Mouse (Mus musculus) T-helper 2 cell (primary cell): ENCODE measurements at regions not wholly inside any gene's neighbourhood (a gene's known extent, or its start where the extent isn't known, plus 50 kb on each side); places are given as distances from the start of the nearest gene placed in this dataset.

ENCODE experiments used
- in situ Hi-C: fragments of 300-600 bp; cut with MboI, MseI; formaldehyde crosslinking; loops from one replicate; pipeline ENCODE4 v1.15.1; 2025; ENCODE audit warnings: high pct_unique_total_duplicates

- in situ Hi-C loops: no loop called here
Observed at GRCm38 (mm10) chr1:73457261-73457660, 441.6 kb upstream of the Tnp1 start.

GRCm38 (mm10) chr1:73456359-73457062, 440.8 kb upstream of the Tnp1 start:
- in situ Hi-C loops: no loop called here

- in situ Hi-C loops: no loop called here
Observed at GRCm38 (mm10) chr1:73444216-73444890, 428.6 kb upstream of the Tnp1 start.

DNA sequence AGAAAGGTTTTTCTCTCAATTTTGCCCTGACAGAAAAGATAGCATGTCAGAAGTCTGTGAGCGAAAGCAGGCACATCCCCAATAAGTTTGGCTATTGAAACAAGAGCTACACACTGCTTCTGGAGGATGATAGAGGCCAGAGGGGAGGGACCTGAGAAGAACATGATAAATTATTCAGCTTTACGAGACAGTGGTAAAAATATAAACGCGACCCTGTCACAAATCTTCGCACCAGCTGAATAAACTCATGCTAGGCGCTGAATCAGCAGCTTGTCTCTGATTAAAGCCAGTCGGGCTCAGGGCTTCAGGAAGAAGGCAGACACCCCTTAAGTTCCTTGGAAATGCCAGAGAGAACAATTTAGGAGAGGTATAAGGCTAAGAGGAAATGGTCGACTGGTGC, 422.7 kb upstream of the Tnp1 start:
- in situ Hi-C loops: no loop called here

- in situ Hi-C loops: no loop called here
Observed at GRCm38 (mm10) chr1:73428101-73428500, 412.4 kb upstream of the Tnp1 start.

- in situ Hi-C loops: no loop called here
Observed at GRCm38 (mm10) chr1:73425049-73425448, 409.3 kb upstream of the Tnp1 start.

DNA sequence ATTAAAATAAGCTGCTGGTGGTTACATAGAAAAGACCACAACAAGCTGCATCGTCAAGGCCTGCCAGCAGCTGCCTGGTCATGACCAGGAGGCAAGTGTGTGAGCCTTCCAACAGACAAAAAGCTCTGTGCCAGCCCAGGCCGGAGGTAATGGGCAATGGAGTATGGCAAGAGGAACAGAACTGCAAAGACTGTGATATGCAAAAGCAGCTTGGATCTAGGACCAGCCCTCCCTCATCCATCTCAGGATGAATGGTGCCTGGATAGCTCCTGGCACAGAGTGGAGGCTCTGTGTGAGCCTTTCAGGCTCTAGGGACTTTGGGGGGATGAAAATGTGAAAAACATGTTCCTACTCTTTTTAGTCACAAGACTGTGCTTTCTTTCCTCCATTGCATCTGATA, 402.5 kb upstream of the Tnp1 start:
- in situ Hi-C loops: no loop called here

GRCm38 (mm10) chr1:73411452-73411851, 395.7 kb upstream of the Tnp1 start:
- in situ Hi-C loops: no loop called here

DNA sequence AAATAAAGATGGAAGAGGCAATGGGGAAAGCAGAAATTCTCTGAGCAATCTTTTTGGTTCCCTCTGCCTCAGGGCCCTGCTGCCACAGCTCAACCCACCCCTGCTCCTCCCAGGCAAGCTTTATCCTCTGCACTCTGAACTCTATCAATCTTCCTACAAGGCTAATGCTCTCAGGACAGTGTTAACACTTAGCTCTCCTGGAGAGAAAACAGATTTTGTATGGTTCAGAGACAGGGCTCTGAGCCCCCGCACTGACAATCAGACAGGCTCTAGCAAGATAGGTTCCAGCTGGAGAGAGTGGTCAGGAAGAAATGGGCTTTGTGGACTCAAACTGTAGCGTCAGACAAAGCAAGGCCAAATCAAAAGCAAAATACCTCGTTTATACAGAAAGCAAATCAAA, 383.5 kb upstream of the Tnp1 start:
- in situ Hi-C loops: no loop called here

- in situ Hi-C loops: no loop called here
Observed at GRCm38 (mm10) chr1:73395034-73395433, 379.3 kb upstream of the Tnp1 start.

- in situ Hi-C loops: no loop called here
Observed at GRCm38 (mm10) chr1:73394466-73394865, 378.8 kb upstream of the Tnp1 start.

DNA sequence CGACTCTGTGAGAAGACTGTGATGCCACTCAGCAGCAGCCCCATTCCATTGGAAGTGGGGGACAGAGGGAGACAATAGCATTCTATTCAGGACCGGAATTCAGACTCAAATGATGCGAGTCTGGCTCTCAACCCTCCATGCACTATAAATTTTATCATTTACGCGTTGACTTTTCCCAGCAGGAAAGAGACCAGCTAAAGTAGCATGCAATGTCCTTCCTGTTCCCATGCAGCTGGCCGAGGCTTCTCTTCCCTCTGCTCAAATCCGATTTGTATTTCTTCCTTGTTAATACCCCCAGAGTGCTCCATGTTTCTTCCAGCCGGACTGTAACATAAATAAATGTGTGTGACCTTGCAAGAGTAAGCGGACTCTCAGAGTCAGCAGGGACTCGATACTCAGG, 376.4 kb upstream of the Tnp1 start:
- in situ Hi-C loops: no loop called here

DNA sequence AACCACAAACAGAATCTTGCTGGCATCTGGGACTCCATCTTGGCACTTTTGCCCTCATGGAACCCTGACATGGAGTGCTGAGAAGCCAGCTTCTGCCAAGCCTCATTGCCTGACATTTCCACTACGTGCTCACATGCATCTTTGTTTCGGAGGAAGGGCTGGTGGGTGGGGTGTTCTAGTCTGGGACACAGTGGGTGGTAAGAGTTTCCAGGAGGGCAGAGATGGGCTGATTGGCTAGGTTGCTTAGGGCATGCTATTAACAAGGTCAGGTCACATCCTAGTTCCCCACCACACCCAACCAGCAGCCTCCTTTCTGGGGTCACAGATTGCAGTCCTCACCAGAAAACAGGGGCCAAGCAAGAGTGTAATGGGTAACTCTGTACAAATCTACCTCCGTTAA, 374.3 kb upstream of the Tnp1 start:
- in situ Hi-C loops: no loop called here

GRCm38 (mm10) chr1:73389174-73389573, 373.5 kb upstream of the Tnp1 start:
- in situ Hi-C loops: no loop called here

DNA sequence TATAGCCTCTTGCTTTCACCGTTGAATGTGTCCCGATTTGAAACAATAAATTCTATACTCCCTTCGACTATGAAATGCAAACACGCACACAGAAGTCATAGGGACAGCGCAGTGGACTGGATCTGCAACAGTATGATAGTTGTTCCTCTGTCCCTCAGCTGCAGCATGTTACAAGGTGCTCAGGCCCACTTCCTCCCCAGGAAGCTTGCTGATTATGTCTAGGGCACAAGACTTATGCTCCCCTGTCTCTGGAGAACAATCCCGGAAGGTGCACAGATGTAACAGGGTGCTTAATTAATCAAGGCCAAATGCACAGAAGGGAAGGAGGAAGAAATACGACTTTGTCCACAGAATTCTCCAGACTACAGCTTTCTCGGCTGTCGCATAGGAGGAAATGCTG, 365.9 kb upstream of the Tnp1 start:
- in situ Hi-C loops: no loop called here

GRCm38 (mm10) chr1:73374531-73375375, 359.0 kb upstream of the Tnp1 start:
- in situ Hi-C loops: no loop called here

DNA sequence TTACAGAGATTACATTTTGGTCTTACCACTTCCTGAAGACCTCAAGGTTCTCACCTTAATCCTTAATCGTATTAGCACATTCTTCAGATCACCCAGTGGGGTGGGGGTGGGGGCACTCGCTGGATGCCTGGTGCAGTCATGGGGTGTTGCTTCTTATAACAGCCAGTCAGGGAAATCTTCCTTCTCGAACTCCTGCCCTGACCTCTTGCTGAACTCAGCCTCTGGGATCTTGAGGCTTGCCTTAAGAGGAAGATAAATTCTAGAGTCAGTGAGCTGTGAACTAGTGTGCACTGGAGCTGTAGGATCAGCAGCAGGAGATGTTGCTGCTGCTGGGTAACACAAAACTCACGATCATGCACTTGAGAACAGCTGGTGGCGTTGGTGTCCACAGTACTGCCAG, 352.5 kb upstream of the Tnp1 start:
- in situ Hi-C loops: no loop called here

- in situ Hi-C loops: no loop called here
Observed at GRCm38 (mm10) chr1:73365842-73366241, 350.1 kb upstream of the Tnp1 start.

DNA sequence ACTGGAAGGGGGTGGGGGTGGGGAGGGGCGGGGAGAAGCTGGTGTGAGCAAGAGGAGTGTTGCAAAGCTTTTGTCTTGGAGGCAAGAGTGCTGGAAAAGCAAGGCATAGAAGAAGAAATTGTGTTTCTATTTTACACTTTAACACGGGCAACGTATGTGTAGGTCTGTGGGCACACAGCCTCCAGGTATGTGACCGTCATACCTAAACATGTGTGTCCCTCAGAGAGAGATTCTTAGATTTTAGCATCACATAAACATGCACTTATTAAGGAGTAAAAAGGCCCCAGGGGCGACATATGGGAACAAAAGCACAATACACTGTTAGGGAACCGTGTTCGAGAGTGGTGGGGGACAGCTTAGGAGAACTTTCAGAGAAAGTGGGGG, 348.6 kb upstream of the Tnp1 start:
- in situ Hi-C loops: no loop called here

DNA sequence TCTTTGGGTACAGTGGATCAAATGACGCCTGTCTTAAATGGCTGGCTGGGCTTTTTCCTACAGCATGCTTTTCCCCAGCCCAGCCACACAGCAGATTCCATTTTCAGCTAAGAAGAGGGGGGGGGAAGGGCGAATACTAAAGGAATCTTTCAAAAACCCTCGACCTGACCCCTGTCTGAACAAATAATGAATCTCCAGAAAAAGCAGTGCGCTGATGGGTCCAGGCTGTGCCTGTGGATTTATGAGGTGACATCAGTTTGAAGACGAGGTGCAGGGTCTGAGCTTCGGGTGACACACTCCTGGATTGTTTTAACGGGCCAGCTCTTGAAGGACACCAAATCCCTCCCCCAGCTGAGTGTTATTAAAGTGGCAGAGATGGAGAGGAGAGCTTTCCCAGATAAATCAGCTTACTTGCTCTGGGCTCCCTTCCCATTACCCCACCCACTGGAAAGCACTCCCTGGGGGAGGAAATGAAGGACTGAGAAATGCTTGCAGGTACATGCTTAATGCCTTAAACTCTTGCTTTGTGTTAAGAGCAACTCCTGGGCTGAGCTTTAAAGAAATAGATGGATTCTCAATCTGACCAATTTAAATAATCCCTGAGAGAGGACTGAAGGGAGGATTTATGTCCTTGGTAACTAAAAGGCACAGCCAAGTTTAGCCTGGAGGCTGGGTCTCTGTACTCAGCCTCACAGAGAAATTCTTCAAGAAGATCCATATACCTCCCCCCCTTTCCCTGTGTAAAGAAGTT, 348.0 kb upstream of the Tnp1 start:
- in situ Hi-C loops: no loop called here

DNA sequence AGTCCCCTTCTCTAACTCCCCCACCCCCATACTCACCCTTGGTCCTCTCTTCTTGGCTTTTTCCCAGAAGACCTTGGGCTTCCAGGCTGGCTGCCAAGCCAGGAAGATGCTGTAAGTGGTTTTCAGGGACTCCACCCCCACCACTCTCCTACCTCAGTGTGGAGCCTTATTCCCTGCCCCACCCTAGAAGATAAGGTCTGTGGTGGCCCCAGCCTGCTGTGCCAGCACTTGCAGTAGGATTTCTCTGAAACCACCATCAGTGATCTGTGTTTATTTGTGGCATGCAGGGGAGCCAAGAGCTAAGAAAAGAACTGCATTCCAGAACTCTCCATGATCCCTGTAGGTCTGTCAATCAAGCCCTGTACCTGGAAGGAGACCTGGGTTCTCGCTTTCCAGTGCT, 346.4 kb upstream of the Tnp1 start:
- in situ Hi-C loops: no loop called here

- in situ Hi-C loops: no loop called here
Observed at GRCm38 (mm10) chr1:73361300-73361699, 345.6 kb upstream of the Tnp1 start.
